10 mouse cellular contexts compared by ENCODE assay signal in genomic region chr1:74066061-74066460, GRCm38 (mm10). TPM values are rescaled to one million over a fixed set of nuclear protein-coding genes. Genes with fewer than 3 reads are reported as not detected.
DNase-seq lines count a peak whose midpoint lies in the region; ATAC-seq and TF ChIP-seq lines count a peak whose summit lies in the region.
"Had no signal": no experiment of that assay in that cellular context is flagged by ENCODE, and none has a peak within 500 bp of the region (broad histone marks: within the 10 kb centered on the region; RNA-seq: fewer than 3 reads in every experiment).

No protein-coding gene starts in this region.

- WGBS in kidney, adult 2 months: 33% methylated on average over 5 of the region's 5 CpGs
- 85% methylated on average over 5 of the region's 5 CpGs for WGBS in kidney, embryonic 14.5 days
- 65% methylated on average over 5 of the region's 5 CpGs for WGBS in heart, embryonic 12.5 days

- peak overlapping the region; percentile 26 for H3K27ac ChIP-seq in kidney, adult 2 months (ENCODE audit: insufficient read depth, low read depth, low read length)
- H3K27ac ChIP-seq in kidney, embryonic 14.5 days (ENCODE audit: low read depth, low read length): no peak overlapping the region
- 0 out of 2 replicates have a peak overlapping the region, but pooled peaks have one; percentile 6 for H3K27ac ChIP-seq in heart, embryonic 12.5 days (ENCODE audit: poor library complexity, severe bottlenecking)

- peaks cover 37% of the 10 kb centered on the region for H3K4me1 ChIP-seq in kidney, adult 2 months (ENCODE audit: control insufficient read depth, insufficient read depth, low read length)
- H3K4me1 ChIP-seq in kidney, embryonic 14.5 days (ENCODE audit: control insufficient read depth, insufficient read depth, low read length): peaks cover 24% of the 10 kb centered on the region
- H3K4me1 ChIP-seq in heart, embryonic 12.5 days (replicated peaks): peaks cover 63% of the 10 kb centered on the region

- no peak for TF ChIP-seq POLR2A in kidney, adult 2 months (IDR thresholded peaks at IDR 0.05; ENCODE audit: low read depth, low read length)

- peak overlapping the region; percentile 9; the same call in 1 of the 2 replicates for H3K4me3 ChIP-seq in kidney, adult 2 months (ENCODE audit: insufficient read depth, low read depth, low read length)
- no peak overlapping the region for H3K4me3 ChIP-seq in kidney, embryonic 14.5 days (ENCODE audit: low read length)
- no peak overlapping the region for H3K4me3 ChIP-seq in heart, embryonic 12.5 days

- TF ChIP-seq CTCF in kidney, adult 2 months (conservative IDR thresholded peaks at IDR 0.05; ENCODE audit: insufficient read depth, insufficient read length, low read depth, low read length): no peak

- no peaks in the 10 kb centered on the region for H3K9me3 ChIP-seq in kidney, embryonic 14.5 days (ENCODE audit: control insufficient read depth, low read length)
- H3K9me3 ChIP-seq in heart, embryonic 12.5 days (replicated peaks): no peaks in the 10 kb centered on the region

- no peak for ATAC-seq in kidney, embryonic 14.5 days (ENCODE audit: low FRiP score, low TSS enrichment)
- no peak for ATAC-seq in heart, embryonic 12.5 days (ENCODE audit: insufficient number of reproducible peaks, low FRiP score)

- no peak overlapping the region for H3K9ac ChIP-seq in kidney, embryonic 14.5 days (ENCODE audit: low read depth, low read length)
- H3K9ac ChIP-seq in heart, embryonic 12.5 days: 0 out of 2 replicates have a peak overlapping the region, but pooled peaks have one; percentile 4

- DNase-seq in kidney, adult 2 months: peak; percentile 74
- DNase-seq in adrenal gland, postnatal 14 days: peak; percentile 85
- DNase-seq in kidney, postnatal 36 days: peak; percentile 65 to 68
- no peak for DNase-seq in ovary, postnatal 14 days (ENCODE audit: low spot score)
- no peak for DNase-seq in frontal cortex, postnatal 14 days (ENCODE audit: low spot score in 2 of 2)
- no peak for DNase-seq in frontal cortex, postnatal 36 days (ENCODE audit: low spot score in 2 of 2)
- DNase-seq: cerebellum, adult 9-10 months had no signal

- H3K36me3 ChIP-seq in kidney, adult 2 months (ENCODE audit: control insufficient read depth, insufficient read depth, low read length): no peaks in the 10 kb centered on the region
- H3K36me3 ChIP-seq in kidney, embryonic 14.5 days (ENCODE audit: control insufficient read depth, insufficient read depth, low read length): no peaks in the 10 kb centered on the region; the same call in 1 of the 2 replicates
- H3K36me3 ChIP-seq in heart, embryonic 12.5 days: peaks cover 15% of the 10 kb centered on the region

- H3K27me3 ChIP-seq in kidney, adult 2 months (replicated peaks; ENCODE audit: control insufficient read depth, insufficient read depth, low read length): no peaks in the 10 kb centered on the region
- H3K27me3 ChIP-seq in kidney, embryonic 14.5 days (ENCODE audit: control insufficient read depth, insufficient read depth, low read length): no peaks in the 10 kb centered on the region
- H3K27me3 ChIP-seq in heart, embryonic 12.5 days (replicated peaks): no peaks in the 10 kb centered on the region

- H3K4me2 ChIP-seq in kidney, embryonic 14.5 days (replicated peaks; ENCODE audit: low read depth, low read length): no peak overlapping the region
- H3K4me2 ChIP-seq in heart, embryonic 12.5 days: no peak overlapping the region; the same call in 1 of the 2 replicates

RNA-seq across cellular contexts. Expression of gene Tns1, which starts 58.2 kb away (rescaled TPM):
- 400 and 465 TPM in 2 replicates for polyA plus RNA-seq in kidney, adult 2 months (2012; rRNA removed)
- 40.1 and 59.2 TPM in 2 replicates for polyA plus RNA-seq in kidney, embryonic 14.5 days (2014; fragmentation: Nextera tagmentation; extraction: Ambion mirVana)
- 325 and 411 TPM in 2 replicates for total RNA-seq in adrenal gland, postnatal 14 days (2021)
- polyA plus RNA-seq in heart, embryonic 12.5 days (2016; fragmentation: Nextera tagmentation; extraction: Ambion mirVana): 111 and 115 TPM in 2 replicates

RNA-seq across cellular contexts. Expression of gene Rufy4, which starts 59.3 kb away (rescaled TPM):
- polyA plus RNA-seq in kidney, adult 2 months (2012; rRNA removed): 2.4 and 3.3 TPM in 2 replicates
- polyA plus RNA-seq in kidney, embryonic 14.5 days (2014; fragmentation: Nextera tagmentation; extraction: Ambion mirVana): not detected in 2 replicates
- 3.6 and 4.1 TPM in 2 replicates for total RNA-seq in adrenal gland, postnatal 14 days (2021)
- 0.28 and 0.36 TPM in 2 replicates for polyA plus RNA-seq in heart, embryonic 12.5 days (2016; fragmentation: Nextera tagmentation; extraction: Ambion mirVana)
- total RNA-seq: CH12.LX had no signal

Comparison
In these comparisons a context has a peak if more than half of its experiments do, and no peak if none do; other contexts are left out.
1. DNase-seq: peak in kidney, adult 2 months (single experiment), adrenal gland, postnatal 14 days (single experiment) and kidney, postnatal 36 days (2 of 2); none in ovary, postnatal 14 days (single experiment), frontal cortex, postnatal 14 days (0 of 2) and frontal cortex, postnatal 36 days (0 of 2).